Mouse (Mus musculus): Measurements from ENCODE around the gene Ptprn2.

The Ptprn2 gene

DNA sequence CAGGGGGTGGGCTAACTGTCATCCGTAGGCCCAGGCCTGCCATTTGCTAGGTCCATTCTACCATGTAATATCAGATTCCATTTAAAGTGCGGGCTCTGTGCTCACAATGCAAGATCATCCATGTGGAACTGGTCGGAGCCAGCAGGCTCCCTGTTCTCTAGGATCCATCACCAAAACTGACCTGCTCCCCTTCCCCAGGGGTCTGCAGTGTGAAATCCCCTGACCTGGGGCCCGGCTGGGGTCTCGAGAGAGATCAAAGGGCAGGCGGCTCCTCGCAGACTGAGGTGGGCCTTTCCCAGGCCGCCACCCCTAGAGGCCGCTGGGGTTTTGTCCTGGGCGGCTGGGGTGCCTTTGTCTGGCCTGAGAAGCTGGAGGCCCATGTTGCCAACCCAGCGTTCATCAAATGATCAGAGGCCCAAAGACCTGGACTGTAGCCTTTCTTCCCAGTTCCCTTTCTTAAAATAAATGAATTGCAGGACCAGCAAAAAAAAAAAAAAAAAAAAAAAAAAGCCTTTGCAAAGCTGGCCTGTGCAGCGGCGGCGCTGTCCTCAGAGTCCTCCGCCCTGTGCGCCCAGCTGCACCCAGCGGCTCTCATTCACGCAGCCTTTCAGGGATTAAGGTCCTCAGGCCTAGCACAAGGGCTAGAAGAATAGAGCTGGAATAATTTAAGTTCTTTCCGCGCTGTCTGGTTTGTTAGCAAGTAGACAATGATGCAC, 771.8 kb downstream of the Ptprn2 start:
- DNase-seq (ENCODE audit: low read depth, low spot score), result no peak

GRCm38 (mm10) chr12:117257921-117258497, 772.5 kb downstream of the Ptprn2 start:
- DNase-seq (ENCODE audit: low read depth, low spot score), result no peak

DNA sequence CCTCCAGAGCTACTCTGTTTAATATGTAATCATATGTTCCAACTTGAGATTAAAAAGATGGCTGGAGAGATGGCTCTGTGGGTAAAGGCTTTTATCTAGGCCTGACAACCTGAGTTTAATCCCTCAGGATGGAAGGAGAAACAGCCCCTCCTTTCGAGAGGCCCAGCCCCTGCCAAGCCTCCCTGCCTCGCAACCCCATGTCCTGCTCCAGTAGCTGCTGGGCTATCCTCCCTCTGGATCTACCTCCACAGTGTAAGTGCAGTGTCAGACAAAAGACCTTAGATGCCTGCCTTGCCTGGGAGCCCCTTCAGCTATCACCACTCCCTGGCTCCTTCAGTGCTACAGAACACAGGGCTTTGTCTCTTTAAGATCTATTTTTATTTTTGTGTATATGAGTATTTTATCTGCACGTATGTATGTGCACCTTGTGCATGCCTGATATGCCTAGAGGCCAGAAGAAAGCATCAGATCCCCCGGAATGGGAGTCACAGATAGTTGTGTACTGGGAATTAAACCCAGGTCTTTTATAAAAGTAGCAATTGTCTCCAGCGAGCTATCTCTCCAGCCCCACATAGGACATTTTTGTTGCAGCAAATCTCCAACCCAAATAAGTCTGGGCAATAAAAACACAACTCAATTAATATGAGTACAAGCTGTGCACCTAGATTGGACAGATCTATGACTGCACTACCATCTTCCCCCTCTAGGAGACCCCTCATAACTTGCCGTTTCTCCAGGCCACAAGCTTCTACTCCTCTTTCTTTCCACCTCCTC, 775.1 kb downstream of the Ptprn2 start:
- no peak for DNase-seq (ENCODE audit: low read depth, low spot score)

DNA sequence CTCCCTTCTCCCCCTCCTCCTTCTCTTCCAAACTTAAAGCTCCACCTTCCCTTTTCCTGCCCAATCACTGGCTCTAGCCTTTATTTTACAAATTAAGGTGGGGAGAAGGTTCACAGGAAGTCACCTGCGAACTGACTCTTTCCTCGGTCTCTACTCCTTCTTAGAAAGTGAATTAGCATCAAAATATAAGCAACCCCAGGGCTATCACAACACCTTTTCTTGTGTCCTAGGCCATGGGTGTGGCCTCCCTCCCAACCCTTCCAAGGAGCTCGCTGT, 775.6 kb downstream of the Ptprn2 start:
- DNase-seq (ENCODE audit: low read depth, low spot score), result no peak

- no peak for DNase-seq (ENCODE audit: low read depth, low spot score)
Observed at GRCm38 (mm10) chr12:117262003-117262402, 776.5 kb downstream of the Ptprn2 start.

DNA sequence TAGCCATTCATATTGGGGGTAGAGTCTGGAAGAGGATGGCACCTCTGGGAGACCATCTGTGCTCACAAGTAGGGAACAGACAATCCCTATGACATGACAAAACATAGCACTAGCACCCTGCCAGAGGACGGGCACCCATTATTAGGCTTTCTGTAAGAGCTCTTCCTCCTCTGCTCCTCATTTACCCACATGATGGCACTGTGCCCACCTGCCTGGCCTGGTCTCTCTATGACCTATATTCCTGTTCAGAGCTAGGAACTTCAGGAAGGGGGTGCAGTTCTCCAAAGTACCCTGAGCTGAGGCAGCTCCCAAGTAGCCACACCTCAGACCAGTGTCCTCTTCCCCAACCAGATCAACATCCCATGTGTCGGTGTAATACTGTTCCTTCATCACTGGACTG, 777.6 kb downstream of the Ptprn2 start:
- DNase-seq (ENCODE audit: low read depth, low spot score), result no peak

- DNase-seq (ENCODE audit: low read depth, low spot score), result no peak
Observed at GRCm38 (mm10) chr12:117265211-117265610, 779.7 kb downstream of the Ptprn2 start.

DNA sequence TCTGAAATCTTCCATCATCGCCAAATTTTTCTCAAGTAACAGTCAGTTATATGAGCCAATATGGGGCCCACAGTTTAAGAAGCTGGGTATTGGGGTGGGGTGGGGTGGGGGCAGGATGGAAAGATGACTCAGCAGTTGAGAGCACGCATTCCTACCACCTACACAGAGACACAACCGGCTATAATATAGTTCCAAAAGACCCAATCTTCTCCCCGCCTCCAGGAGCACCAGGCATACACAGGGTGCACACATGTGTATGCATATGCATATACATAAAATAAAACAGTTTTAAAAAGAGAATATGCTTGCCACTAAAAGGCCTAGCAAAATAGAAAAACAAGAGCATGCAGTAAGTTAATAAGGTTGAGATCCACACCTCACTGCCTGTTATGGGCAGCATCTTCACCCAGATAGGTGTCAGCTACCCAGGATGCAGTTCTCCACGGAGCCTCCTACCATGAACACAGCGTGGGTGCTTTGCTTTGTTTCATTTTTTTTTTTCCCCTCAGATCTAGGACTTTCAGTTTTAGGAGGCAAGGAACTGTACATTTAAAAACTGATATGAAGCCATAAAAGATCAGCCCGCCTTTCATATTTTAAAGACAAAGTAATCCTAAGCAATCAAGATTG, 783.1 kb downstream of the Ptprn2 start:
- peak; percentile 21 for DNase-seq (ENCODE audit: low read depth, low spot score)

- DNase-seq (ENCODE audit: low read depth, low spot score), result no peak
Observed at GRCm38 (mm10) chr12:117269310-117269709, 783.8 kb downstream of the Ptprn2 start.

- DNase-seq (ENCODE audit: low read depth, low spot score), result no peak
Observed at GRCm38 (mm10) chr12:117270199-117270598, 784.7 kb downstream of the Ptprn2 start.

GRCm38 (mm10) chr12:117273166-117273565, 787.6 kb downstream of the Ptprn2 start:
- no peak for DNase-seq (ENCODE audit: low read depth, low spot score)

- no peak for DNase-seq (ENCODE audit: low read depth, low spot score)
Observed at GRCm38 (mm10) chr12:117274576-117274975, 789.1 kb downstream of the Ptprn2 start.

GRCm38 (mm10) chr12:117280790-117281189, 795.3 kb downstream of the Ptprn2 start:
- no peak for DNase-seq (ENCODE audit: low read depth, low spot score)

GRCm38 (mm10) chr12:117282659-117283058, 797.1 kb downstream of the Ptprn2 start:
- DNase-seq (ENCODE audit: low read depth, low spot score), result no peak

- DNase-seq (ENCODE audit: low read depth, low spot score), result no peak
Observed at GRCm38 (mm10) chr12:117287456-117287855, 801.9 kb downstream of the Ptprn2 start.

DNA sequence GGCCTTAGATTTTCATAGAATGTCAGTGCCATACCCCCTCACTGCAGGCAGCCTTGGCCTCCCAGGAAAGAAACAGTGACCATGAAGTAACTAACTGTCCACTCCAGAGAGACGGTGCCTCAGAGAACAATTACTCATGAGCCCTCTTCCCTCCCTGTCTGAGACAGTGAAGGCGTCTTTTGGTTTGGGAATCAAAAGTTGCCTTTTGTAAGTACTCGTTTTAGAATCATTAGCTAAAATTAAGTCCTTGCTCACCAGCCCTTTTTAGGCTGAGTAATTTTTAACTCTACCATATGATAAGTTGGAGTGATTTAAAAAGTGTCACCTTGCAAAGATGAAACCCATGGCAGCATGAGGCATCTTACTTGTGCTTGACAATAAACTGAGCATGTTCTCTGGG, 806.4 kb downstream of the Ptprn2 start:
- DNase-seq (ENCODE audit: low read depth, low spot score), result no peak

- DNase-seq (ENCODE audit: low read depth, low spot score), result no peak
Observed at GRCm38 (mm10) chr12:117296792-117297191, 811.3 kb downstream of the Ptprn2 start.

GRCm38 (mm10) chr12:117299084-117299483, 813.6 kb downstream of the Ptprn2 start:
- no peak for DNase-seq (ENCODE audit: low read depth, low spot score)

DNA sequence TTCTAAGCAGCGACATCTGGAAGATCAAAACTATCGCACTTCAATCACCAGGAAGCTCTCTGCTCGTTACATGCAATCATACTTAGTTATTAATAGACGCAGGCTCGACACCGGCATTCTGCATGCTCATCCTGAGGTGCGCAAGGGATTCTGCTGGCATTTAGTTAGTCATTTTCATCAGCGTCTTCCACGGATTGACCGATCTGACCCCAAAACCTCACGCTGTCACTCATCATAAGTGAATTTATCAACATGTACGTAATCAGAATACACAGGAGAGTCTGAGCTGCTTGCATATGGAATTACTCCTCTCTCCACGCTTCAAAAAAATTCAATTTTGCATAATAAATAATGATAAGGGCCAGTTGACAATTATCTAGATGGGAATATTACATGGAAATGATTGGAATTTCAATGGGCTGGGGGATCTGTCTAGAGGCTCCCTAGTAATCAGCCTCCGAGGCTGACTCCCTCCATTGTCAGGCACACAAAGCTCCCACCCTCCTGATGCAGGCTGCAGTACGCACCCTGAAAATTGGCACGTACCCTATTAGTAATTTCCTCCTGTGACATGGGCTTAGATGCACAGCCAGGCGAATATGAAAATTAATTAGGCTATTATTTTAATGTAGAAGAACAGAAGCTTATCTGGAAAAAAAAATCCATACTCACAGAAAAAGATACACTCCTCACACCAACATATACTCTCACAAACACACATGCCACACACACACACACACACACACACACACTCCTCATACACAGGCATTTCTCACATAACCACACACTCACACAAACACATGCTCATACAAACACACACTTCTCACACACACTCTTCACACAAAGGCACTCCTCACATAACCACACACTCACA, 819.5 kb downstream of the Ptprn2 start:
- no peak for DNase-seq (ENCODE audit: low read depth, low spot score)

DNA sequence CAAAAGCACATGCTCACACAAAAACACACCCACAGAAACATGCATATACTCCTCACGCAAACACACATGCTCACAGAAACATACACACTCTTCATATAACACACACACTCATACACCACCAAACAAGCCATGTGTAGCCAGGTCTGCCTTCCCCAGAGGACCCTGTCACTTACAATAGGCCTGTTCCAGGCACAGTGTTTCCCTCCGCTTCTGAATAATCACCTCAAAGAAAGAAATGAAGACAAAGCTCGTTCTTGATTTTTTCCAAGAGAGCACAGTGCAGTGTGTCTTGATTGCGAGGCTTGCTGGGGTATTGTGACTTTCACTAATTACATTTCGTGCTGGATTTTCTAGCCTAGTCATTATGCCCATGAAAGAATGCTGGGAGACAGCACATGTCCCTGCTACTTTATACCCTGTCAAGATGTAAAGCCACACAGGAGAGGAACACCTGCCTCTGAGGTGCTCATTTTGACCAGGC, 820.1 kb downstream of the Ptprn2 start:
- no peak for DNase-seq (ENCODE audit: low read depth, low spot score)

DNA sequence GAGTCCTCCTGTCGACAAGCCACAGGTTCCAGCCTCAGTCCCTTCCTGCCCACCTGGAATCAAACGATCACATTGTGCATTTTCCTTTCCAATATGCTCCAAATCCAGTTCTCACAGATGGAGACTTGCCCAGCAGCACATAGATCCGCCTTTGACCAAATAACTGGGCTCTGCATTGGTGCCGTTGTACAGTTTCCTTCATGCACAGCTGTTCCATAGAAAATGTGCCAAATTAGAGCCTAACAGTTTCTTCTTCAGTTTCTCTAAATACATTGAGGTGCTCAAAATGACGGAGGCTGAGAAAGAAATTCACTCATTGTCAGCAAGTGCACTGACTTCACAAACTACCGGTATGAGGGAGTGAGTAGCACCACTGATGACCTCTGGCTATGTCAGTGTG, 826.6 kb downstream of the Ptprn2 start:
- no peak for DNase-seq (ENCODE audit: low read depth, low spot score)

All from CD4-positive helper T cell, adult 2 months (primary cell).